Mouse (Mus musculus): ENCODE data around the gene Ptpdc1. TPM values are rescaled to one million over a fixed set of nuclear protein-coding genes. Genes with fewer than 3 reads are reported as not detected.

Gene Ptpdc1
- polyA plus RNA-seq, 1 experiment from 2014 or later = 25.2 TPM

DNA sequence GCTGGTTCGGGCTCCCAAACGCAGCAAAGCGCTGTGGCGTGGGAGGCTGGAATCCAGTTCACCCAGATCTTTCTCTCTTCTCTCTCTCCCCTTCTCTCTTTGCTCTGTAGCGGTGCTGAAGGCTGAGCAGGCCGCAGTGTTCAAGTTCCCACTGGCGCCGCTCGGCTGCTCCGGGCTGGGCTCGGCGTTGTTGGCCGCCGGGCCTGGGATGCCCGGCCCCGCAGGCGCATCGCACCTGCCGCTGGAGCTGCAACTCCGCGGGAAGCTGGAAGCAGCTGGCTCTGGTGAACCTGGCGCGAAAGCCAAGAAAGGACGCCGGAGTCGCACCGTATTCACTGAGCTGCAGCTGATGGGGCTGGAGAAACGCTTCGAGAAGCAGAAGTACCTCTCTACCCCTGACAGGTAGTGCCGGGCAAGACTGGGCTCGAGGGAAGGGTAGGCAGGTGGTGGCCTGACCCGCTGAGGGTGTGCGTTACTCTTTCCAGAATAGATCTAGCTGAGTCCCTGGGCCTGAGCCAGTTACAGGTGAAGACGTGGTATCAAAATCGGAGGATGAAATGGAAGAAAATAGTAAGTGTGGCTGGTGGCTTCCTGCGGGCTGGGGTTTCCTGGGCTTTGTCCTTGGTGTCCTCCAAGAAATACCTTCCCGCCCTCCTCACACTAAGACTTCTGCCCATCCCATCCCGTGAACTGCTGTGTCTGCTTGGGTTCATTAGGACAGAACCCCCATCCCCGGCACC, 39.6 kb upstream of the Ptpdc1 start:
- Histone ChIP-seq H3K27ac (ENCODE audit: low read depth, low read length) (no peak overlapping the region), H3K4me1 (ENCODE audit: control insufficient read depth, insufficient read depth, low read length) (peaks cover 7% of the 10 kb centered on the region; the same call in 1 of the 2 replicates), H3K36me3 (ENCODE audit: control insufficient read depth, insufficient read depth, low read length) (no peaks in the 10 kb centered on the region), H3K9me3 (ENCODE audit: control insufficient read depth, low read length) (no peaks in the 10 kb centered on the region), H3K4me3 (ENCODE audit: low read depth, low read length) (no peak overlapping the region), H3K9ac (replicated peaks; ENCODE audit: low read depth, low read length) (no peak overlapping the region), H3K27me3 (ENCODE audit: control insufficient read depth, insufficient read depth, low read length) (peaks cover 53% of the 10 kb centered on the region), H3K4me2 (ENCODE audit: low read depth, low read length) (no peak overlapping the region)
- WGBS = 1% methylated on average over 39 of the region's 39 CpGs
- ATAC-seq (ENCODE audit: low read depth) = no peak

DNA sequence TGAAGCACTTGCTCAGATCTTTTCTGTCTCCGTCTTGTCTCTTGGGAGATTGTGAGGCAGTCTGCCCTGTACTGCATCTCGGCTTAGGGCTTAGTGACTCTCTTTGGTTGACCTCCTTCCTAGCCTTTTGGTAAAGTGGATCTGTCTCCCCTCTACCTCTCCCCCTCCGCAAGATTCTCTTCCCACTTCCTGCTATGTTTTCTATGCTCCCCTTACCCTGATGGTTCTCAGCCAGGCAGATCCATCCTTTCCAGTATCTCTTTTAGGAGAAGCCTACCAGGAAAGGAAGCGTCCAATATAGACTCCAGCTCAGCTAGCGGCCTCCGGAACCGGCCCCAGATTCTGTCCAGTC, 38.5 kb upstream of the Ptpdc1 start:
- WGBS = 6% methylated on average over 7 of the region's 7 CpGs
- H3K4me2 ChIP-seq (ENCODE audit: low read depth, low read length) = no peak overlapping the region
- H3K9me3 ChIP-seq (ENCODE audit: control insufficient read depth, low read length) = no peaks in the 10 kb centered on the region
- no peak overlapping the region for H3K4me3 ChIP-seq (ENCODE audit: low read depth, low read length)
- no peak overlapping the region for H3K27ac ChIP-seq (ENCODE audit: low read depth, low read length)
- no peak for ATAC-seq (ENCODE audit: low read depth)
- H3K36me3 ChIP-seq (ENCODE audit: control insufficient read depth, insufficient read depth, low read length) = no peaks in the 10 kb centered on the region
- H3K27me3 ChIP-seq (ENCODE audit: control insufficient read depth, insufficient read depth, low read length) = peaks cover 50% of the 10 kb centered on the region
- no peak overlapping the region for H3K9ac ChIP-seq (replicated peaks; ENCODE audit: low read depth, low read length)
- peaks cover 6% of the 10 kb centered on the region; the same call in 1 of the 2 replicates for H3K4me1 ChIP-seq (ENCODE audit: control insufficient read depth, insufficient read depth, low read length)

DNA sequence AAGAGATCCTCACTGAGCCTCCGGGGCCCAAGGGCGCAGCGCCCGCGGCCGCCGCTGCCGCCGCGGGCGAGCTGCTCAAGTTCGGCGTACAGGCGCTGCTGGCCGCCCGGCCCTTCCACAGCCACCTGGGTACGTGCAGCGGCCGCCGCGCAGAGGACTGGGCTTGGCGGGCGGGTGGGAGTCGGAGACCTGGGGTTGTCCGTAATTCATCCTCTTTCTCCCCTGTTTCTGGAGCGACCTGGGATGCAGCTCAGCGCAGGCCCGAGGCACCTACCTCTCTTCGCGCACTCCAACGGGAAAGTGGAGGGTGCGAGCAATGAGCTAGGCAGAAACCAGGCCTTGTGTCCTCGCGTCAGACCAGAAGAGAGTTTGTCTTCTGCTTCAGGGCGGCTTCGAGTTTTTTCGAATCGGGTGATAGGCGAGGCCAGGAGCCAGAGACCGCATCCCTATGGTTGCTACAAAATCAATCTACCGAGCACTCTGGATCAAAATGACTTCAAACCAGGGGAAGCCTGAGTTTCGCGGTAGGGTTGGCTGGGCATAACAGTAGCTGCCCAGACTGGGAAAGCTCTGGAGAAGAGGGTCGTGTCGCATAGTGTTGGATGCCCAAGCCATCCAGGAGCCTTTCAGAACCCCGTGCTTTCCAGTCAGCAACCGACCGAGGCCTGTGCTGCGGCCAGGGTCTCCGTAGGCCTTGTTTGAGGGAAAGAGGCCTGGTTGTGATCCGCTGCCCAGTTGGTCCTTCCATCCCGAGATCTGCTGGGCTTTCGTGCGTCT, 37.9 kb upstream of the Ptpdc1 start:
- Histone ChIP-seq H3K4me1 (ENCODE audit: control insufficient read depth, insufficient read depth, low read length) (0 out of 2 replicates have a peak, but pooled peaks cover 3% of the 10 kb centered on the region), H3K27ac (ENCODE audit: low read depth, low read length) (no peak overlapping the region), H3K4me2 (ENCODE audit: low read depth, low read length) (peak overlapping the region; percentile 44), H3K27me3 (ENCODE audit: control insufficient read depth, insufficient read depth, low read length) (peaks cover 50% of the 10 kb centered on the region), H3K36me3 (ENCODE audit: control insufficient read depth, insufficient read depth, low read length) (no peaks in the 10 kb centered on the region), H3K9me3 (ENCODE audit: control insufficient read depth, low read length) (no peaks in the 10 kb centered on the region), H3K9ac (replicated peaks; ENCODE audit: low read depth, low read length) (0 out of 2 replicates have a peak overlapping the region, but pooled peaks have one; percentile 21), H3K4me3 (ENCODE audit: low read depth, low read length) (peak overlapping the region; percentile 24)
- no peak for ATAC-seq (ENCODE audit: low read depth)
- 2% methylated on average over 53 of the region's 54 CpGs for WGBS

DNA sequence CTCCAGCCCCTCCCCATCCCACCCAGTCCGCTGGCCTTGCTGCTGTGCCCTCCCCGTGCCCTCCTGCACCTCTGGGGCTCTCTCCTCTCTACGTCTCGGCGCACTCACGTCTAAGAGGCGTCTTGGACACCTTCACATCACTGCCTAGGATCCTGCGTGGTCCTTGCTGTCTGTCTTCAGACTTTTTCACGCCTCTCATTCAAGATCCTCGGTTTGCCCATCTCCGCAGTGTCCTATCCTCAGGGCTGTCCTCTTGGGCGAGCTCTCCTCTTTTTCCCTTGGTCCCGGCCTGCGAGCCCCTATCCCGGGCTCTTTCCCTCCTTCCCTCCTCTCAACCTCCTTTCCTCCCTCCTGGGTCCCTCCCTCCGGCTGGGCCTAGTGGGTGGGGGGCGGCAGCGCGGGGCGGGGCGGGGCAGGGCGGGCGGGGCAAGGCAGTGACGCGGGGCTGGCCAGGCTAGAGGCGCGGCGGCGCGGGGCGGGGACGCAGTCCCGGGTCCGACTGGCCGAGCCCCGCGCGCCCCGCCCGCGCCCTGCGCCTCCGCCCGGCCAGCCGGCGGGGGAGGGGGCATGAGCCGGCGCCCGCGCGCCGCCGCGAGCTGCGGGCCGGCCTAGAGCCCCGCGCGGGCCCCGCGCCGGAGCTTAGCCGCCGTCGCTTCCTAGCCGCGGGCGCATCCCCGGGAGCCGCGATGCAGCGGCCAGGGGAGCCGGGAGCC, 37.1 kb upstream of the Ptpdc1 start, which contains the start of gene Barx1:
Gene Barx1 (plus strand): TSS at position 568 of the 713 bp plus-strand sequence.
- H3K4me1 ChIP-seq (ENCODE audit: control insufficient read depth, insufficient read depth, low read length) = 0 out of 2 replicates have a peak, but pooled peaks cover 3% of the 10 kb centered on the region
- 0 out of 2 replicates have a peak within 1 kb of the TSS, but pooled peaks have one; percentile 21 for H3K9ac ChIP-seq (replicated peaks; ENCODE audit: low read depth, low read length)
- under 1% methylated on average over 46 of the region's 73 CpGs for WGBS
- H3K36me3 ChIP-seq (ENCODE audit: control insufficient read depth, insufficient read depth, low read length) = no peaks in the 10 kb centered on the region
- peak within 1 kb of the TSS; percentile 24 for H3K4me3 ChIP-seq (ENCODE audit: low read depth, low read length)
- ATAC-seq (ENCODE audit: low read depth) = peak; percentile 15; the same call in 1 of the 2 replicates
- peak within 1 kb of the TSS; percentile 44 for H3K4me2 ChIP-seq (ENCODE audit: low read depth, low read length)
- H3K27me3 ChIP-seq (ENCODE audit: control insufficient read depth, insufficient read depth, low read length) = peaks cover 50% of the 10 kb centered on the region
- H3K9me3 ChIP-seq (ENCODE audit: control insufficient read depth, low read length) = no peaks in the 10 kb centered on the region
- no peak within 1 kb of the TSS for H3K27ac ChIP-seq (ENCODE audit: low read depth, low read length)

DNA sequence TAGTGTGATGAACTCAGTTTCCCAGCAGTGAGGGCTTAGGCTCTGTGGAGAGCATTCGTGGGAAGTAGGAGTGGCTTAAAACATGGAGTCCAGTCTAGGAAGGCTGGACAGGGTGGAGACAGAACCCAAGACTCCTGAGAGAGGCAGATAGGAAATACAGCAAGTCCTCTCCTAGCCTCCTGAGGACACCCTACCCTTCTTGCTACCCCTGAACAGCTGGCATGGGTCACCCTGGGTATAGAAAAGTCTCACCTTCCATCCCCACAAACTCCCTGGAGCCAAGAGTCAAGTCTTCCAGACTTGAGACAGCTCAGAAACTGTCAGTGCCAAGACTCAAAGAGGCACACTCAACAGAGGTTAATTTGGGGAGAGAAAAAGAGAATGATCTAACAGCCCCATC, 36.1 kb upstream of the Ptpdc1 start:
- Histone ChIP-seq H3K9ac (replicated peaks; ENCODE audit: low read depth, low read length) (no peak overlapping the region), H3K27ac (ENCODE audit: low read depth, low read length) (no peak overlapping the region), H3K27me3 (ENCODE audit: control insufficient read depth, insufficient read depth, low read length) (peaks cover 58% of the 10 kb centered on the region), H3K9me3 (ENCODE audit: control insufficient read depth, low read length) (no peaks in the 10 kb centered on the region), H3K36me3 (ENCODE audit: control insufficient read depth, insufficient read depth, low read length) (no peaks in the 10 kb centered on the region), H3K4me3 (ENCODE audit: low read depth, low read length) (no peak overlapping the region), H3K4me2 (ENCODE audit: low read depth, low read length) (no peak overlapping the region), H3K4me1 (ENCODE audit: control insufficient read depth, insufficient read depth, low read length) (0 out of 2 replicates have a peak, but pooled peaks cover 3% of the 10 kb centered on the region)
- no peak for ATAC-seq (ENCODE audit: low read depth)
- 0% methylated on average over 1 of the region's 1 CpGs for WGBS

DNA sequence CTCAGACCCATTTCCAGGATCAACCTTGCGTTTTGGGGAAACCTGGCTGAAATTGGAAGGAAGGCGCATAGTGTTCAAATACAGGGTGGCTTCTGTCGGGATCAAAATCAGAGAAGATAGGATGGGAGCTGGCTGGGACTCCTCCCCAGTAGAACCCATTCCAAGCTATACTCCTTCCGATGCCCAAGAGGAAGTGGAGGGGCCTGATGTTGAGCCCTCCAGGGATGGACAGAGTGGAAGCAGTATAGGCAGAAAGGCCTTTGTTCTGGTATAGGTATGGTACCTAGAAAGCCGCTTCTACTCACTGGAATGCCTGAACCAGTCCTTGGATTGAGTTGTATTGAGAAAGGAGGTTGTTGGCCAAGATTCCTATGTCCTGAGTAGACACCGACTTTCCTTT, 35.3 kb upstream of the Ptpdc1 start:
- no peak overlapping the region for H3K4me2 ChIP-seq (ENCODE audit: low read depth, low read length)
- no peak for ATAC-seq (ENCODE audit: low read depth)
- no peaks in the 10 kb centered on the region for H3K9me3 ChIP-seq (ENCODE audit: control insufficient read depth, low read length)
- H3K27ac ChIP-seq (ENCODE audit: low read depth, low read length) = no peak overlapping the region
- H3K4me1 ChIP-seq (ENCODE audit: control insufficient read depth, insufficient read depth, low read length) = 0 out of 2 replicates have a peak, but pooled peaks cover 3% of the 10 kb centered on the region
- no peaks in the 10 kb centered on the region for H3K36me3 ChIP-seq (ENCODE audit: control insufficient read depth, insufficient read depth, low read length)
- H3K27me3 ChIP-seq (ENCODE audit: control insufficient read depth, insufficient read depth, low read length) = peaks cover 58% of the 10 kb centered on the region
- no peak overlapping the region for H3K4me3 ChIP-seq (ENCODE audit: low read depth, low read length)
- 12% methylated on average over 6 of the region's 6 CpGs for WGBS
- no peak overlapping the region for H3K9ac ChIP-seq (replicated peaks; ENCODE audit: low read depth, low read length)

DNA sequence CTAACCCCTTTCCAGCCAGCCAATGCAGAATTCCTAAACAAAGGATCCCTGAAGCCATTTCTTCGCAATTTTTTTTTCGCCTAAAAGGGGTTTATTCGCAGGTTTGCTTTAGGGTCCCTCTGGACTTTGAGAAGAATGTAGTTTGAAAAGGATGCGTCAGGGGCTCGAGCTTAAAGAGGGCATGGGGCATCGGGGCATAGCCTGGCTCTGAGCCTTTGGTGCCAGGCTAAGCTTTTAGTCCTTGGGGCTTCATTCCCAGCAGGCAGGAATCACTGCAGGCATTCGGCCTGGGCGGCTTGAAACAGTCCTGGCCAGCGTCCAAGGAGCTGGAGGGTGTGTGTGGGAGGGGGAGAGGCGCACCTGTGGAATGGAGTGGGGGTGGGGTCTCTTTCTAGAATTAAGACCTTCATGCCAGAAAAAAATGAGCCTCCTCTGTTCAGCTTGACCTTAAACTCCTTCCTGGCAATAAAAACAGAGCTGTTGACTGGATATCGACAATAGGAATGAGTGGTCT, 34.8 kb upstream of the Ptpdc1 start:
- no peak overlapping the region for H3K4me2 ChIP-seq (ENCODE audit: low read depth, low read length)
- no peaks in the 10 kb centered on the region for H3K9me3 ChIP-seq (ENCODE audit: control insufficient read depth, low read length)
- no peak overlapping the region for H3K4me3 ChIP-seq (ENCODE audit: low read depth, low read length)
- H3K27ac ChIP-seq (ENCODE audit: low read depth, low read length) = no peak overlapping the region
- 0 out of 2 replicates have a peak, but pooled peaks cover 3% of the 10 kb centered on the region for H3K4me1 ChIP-seq (ENCODE audit: control insufficient read depth, insufficient read depth, low read length)
- 2% methylated on average over 11 of the region's 11 CpGs for whole genome bisulfite sequencing
- no peak for ATAC-seq (ENCODE audit: low read depth)
- H3K36me3 ChIP-seq (ENCODE audit: control insufficient read depth, insufficient read depth, low read length) = no peaks in the 10 kb centered on the region
- H3K9ac ChIP-seq (replicated peaks; ENCODE audit: low read depth, low read length) = no peak overlapping the region
- H3K27me3 ChIP-seq (ENCODE audit: control insufficient read depth, insufficient read depth, low read length) = peaks cover 58% of the 10 kb centered on the region

DNA sequence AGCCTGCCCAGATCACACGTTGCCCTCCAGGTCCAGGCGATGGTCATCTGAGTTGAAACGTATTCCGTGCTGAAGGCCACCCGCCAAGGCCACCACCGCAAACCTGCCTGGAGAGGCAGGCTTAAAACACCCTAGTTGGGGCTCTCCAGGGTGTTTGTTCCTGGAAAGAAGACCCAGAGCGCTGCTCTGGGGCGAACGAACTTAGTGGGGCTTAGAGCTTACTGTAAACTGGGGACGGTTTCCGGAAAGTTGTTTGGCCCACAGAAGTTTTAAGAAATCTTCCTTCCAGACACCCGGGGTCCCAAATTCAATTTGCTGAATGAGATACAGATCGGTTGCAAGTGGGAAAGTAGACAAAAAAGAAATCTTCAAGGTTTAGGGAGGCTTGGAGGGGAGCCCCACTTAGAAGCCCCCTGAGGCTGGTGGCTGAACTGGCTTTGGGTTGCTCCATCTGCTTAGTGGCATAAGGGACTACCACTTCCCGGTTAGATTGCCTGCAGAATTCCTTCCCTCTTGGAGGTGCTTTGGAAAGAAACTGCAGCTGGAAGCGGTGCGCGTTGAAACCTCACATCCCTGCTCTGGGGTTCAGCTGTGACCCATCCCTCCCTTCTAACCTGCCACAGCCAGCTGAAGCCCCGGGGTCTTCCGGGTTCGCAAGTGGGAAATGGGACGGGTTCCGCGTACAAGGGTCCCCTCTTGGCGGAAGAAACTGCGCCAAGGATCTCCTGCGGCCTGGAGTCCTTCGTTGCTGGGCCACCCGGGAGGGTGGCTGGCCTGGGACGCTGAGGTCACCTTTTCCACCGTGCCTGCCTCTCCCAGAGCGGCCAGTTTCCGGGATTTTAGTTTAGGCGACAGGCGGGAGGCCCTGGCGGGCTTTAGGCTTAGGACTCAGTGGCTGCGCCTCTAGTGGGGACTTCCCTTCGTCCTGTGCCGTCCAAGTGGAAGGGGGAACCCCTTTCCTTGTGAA, 34.1 kb upstream of the Ptpdc1 start:
- no peak overlapping the region for H3K4me3 ChIP-seq (ENCODE audit: low read depth, low read length)
- 0 out of 2 replicates have a peak, but pooled peaks cover 3% of the 10 kb centered on the region for H3K4me1 ChIP-seq (ENCODE audit: control insufficient read depth, insufficient read depth, low read length)
- no peak overlapping the region for H3K27ac ChIP-seq (ENCODE audit: low read depth, low read length)
- no peak for ATAC-seq (ENCODE audit: low read depth)
- H3K9ac ChIP-seq (replicated peaks; ENCODE audit: low read depth, low read length) = no peak overlapping the region
- H3K9me3 ChIP-seq (ENCODE audit: control insufficient read depth, low read length) = no peaks in the 10 kb centered on the region
- peaks cover 54% of the 10 kb centered on the region for H3K27me3 ChIP-seq (ENCODE audit: control insufficient read depth, insufficient read depth, low read length)
- no peaks in the 10 kb centered on the region for H3K36me3 ChIP-seq (ENCODE audit: control insufficient read depth, insufficient read depth, low read length)
- H3K4me2 ChIP-seq (ENCODE audit: low read depth, low read length) = no peak overlapping the region
- WGBS = under 1% methylated on average over 37 of the region's 38 CpGs

All from neural tube, embryonic 14.5 days (tissue).